Mouse (Mus musculus): ENCODE data around the gene Ing5. TPM values are rescaled to one million over a fixed set of nuclear protein-coding genes. Genes with fewer than 3 reads are reported as not detected.

Gene Ing5
- polyA plus RNA-seq (2012; rRNA removed) (14.1 and 15.1 TPM in 2 replicates), polyA plus RNA-seq (2014; fragmentation: Nextera tagmentation; extraction: Ambion mirVana) (9.9 and 11.7 TPM in 2 replicates)

DNA sequence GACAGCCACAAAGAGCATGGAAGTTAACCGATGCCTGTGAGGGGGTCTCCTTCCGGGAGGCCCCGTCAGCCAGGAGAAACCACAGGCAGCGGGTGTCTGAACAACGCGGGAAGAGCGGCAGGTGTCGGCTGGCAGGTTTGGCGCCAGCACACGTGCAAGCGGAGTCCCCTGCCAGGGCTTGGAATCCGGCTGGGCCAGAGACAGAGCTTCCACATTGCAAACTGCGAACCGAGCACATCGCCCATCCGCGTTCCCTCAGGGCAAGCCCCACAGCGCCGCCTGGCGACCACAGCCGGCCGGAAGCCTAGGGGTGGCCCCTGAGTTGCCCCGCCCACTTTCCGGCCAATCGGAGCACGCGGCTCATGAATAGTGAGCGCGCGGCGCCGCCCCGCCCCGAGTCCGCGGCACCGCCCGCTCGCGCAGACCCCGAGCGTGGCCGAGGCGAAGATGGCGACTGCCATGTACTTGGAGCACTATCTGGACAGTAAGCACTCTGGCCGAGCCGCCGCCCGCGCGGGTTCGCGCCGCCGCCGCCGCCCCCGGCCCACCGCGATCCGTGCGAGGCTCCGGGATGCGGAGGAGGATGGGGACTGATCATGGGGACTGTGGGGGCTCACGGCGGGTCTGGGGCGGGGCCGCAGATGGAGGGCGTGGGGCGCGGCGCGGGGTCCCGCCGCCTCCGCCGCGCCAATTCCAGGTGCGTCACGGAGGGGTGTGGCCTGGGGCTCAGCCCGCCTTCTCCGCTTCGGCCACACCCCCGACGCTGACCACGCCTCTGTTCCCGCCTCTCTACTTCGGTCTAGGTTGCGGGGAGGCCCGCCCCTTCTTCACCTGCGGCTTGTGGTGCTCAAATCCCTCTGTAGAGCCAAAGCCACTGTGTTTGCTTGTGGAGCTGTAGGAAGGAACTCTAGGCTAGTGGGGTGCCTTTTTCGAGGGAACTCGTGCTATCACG is at the start of gene Ing5:
TSS of gene Ing5 (plus strand) at position 410 of the 952 bp plus-strand sequence.
- H3K36me3 ChIP-seq (ENCODE audit: control insufficient read depth, insufficient read depth, low read length): peaks cover 47% of the 10 kb centered on the region
- ATAC-seq (ENCODE audit: low FRiP score, low read depth): peak; percentile 95

DNA sequence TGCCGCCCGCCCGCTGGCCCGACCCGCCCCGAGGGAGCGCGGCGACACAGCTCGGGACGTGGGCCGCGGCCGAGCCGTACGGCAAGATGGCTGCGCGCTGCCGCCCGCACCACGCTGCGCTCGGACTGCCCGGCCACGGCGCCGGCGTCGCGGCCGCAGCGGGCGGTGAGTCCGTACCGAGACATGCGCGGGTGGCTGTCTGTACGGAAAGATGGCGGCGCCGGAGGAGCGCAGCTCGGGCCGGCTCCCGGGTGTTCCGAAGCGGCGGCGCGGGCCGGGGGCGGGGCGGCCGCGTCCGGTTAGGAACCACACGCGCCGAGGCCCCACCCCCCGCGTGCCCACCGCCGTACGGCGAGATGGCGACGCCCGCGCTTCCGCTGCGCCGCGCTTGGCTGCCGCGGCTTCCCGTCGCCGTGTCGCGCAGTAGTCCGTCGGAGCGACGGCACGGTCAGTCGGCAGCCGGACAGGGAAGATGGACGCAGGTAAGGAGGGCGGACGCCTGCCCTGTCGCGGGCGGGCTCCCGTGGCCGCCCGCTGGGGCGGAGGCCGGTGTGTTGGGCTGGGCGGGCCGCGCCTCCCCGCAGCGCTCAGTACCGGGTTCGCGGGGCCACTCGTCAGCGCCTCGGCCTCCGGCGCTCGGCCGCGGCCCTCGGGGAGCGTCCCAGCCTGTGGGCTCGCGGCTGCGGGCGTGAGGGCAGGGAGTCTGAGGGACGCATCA is 49.0 kb upstream of the Ing5 start, which contains the start of gene Thap4:
TSS of gene Thap4 (minus strand) at position 292 of the 718 bp plus-strand sequence.
- Histone ChIP-seq H3K4me1 (ENCODE audit: control insufficient read depth, insufficient read depth, low read length) (peaks cover 20% of the 10 kb centered on the region), H3K27ac (replicated peaks; ENCODE audit: low read depth, low read length) (peak within 1 kb of the TSS; percentile 78), H3K9ac (ENCODE audit: low read depth, low read length, severe bottlenecking) (peak within 1 kb of the TSS; percentile 86), H3K36me3 (ENCODE audit: control insufficient read depth, insufficient read depth, low read length) (peaks cover 10% of the 10 kb centered on the region), H3K27me3 (ENCODE audit: control insufficient read depth, insufficient read depth, low read length) (no peaks in the 10 kb centered on the region), H3K4me3 (replicated peaks; ENCODE audit: low read length) (peak within 1 kb of the TSS; percentile 99), H3K9me3 (ENCODE audit: control insufficient read depth, low read length) (no peaks in the 10 kb centered on the region), H3K4me2 (replicated peaks; ENCODE audit: low read depth, low read length, severe bottlenecking) (peak within 1 kb of the TSS; percentile 74)
- TF ChIP-seq POLR2A (IDR thresholded peaks at IDR 0.05; ENCODE audit: borderline replicate concordance, extremely low read depth, insufficient read depth, insufficient read length): 0 out of 2 replicates have a peak, but pooled peaks have one; percentile 64
- DNase-seq (ENCODE audit: low spot score) (peak; percentile 92), ATAC-seq (ENCODE audit: low FRiP score, low read depth) (peak; percentile 92)
- 1% methylated on average over 77 of the region's 121 CpGs for WGBS

More for the DNA sequence above, at the start of gene Ing5:
- 5% methylated on average over 65 of the region's 94 CpGs for WGBS
- DNase-seq (ENCODE audit: low spot score): peak; percentile 95
- H3K4me3 ChIP-seq (replicated peaks; ENCODE audit: low read length): peak within 1 kb of the TSS; percentile 76
- 0 out of 2 replicates have a peak, but pooled peaks have one; percentile 60 for TF ChIP-seq POLR2A (IDR thresholded peaks at IDR 0.05; ENCODE audit: borderline replicate concordance, extremely low read depth, insufficient read depth, insufficient read length)
- H3K9ac ChIP-seq (ENCODE audit: low read depth, low read length, severe bottlenecking): peak within 1 kb of the TSS; percentile 86
- H3K9me3 ChIP-seq (ENCODE audit: control insufficient read depth, low read length): no peaks in the 10 kb centered on the region
- peak within 1 kb of the TSS; percentile 83 for H3K4me2 ChIP-seq (replicated peaks; ENCODE audit: low read depth, low read length, severe bottlenecking)
- H3K27me3 ChIP-seq (ENCODE audit: control insufficient read depth, insufficient read depth, low read length): no peaks in the 10 kb centered on the region
- H3K4me1 ChIP-seq (ENCODE audit: control insufficient read depth, insufficient read depth, low read length): peaks cover 22% of the 10 kb centered on the region
- H3K27ac ChIP-seq (replicated peaks; ENCODE audit: low read depth, low read length): peak within 1 kb of the TSS; percentile 93

DNA sequence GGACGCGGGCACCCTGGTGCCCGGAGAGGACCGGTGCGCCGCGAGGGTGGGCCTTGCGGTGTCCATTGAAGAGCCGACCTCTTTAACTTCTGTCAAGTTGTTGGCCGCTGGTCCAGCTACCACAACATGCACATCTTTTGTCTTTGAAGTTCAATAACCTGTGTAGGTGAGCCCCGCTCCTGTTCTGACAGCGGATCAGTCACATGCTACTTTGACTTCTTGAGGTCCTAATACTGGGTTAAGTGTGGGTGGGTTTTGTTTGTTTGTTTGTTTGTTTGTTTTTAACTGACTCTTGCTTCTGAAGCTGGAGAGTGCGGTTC is 48.5 kb upstream of the Ing5 start:
- Histone ChIP-seq H3K9ac (ENCODE audit: low read depth, low read length, severe bottlenecking) (peak overlapping the region; percentile 86), H3K4me1 (ENCODE audit: control insufficient read depth, insufficient read depth, low read length) (peaks cover 20% of the 10 kb centered on the region), H3K27me3 (ENCODE audit: control insufficient read depth, insufficient read depth, low read length) (no peaks in the 10 kb centered on the region), H3K27ac (replicated peaks; ENCODE audit: low read depth, low read length) (peak overlapping the region; percentile 78), H3K36me3 (ENCODE audit: control insufficient read depth, insufficient read depth, low read length) (peaks cover 4% of the 10 kb centered on the region), H3K4me3 (replicated peaks; ENCODE audit: low read length) (peak overlapping the region; percentile 99), H3K9me3 (ENCODE audit: control insufficient read depth, low read length) (no peaks in the 10 kb centered on the region), H3K4me2 (replicated peaks; ENCODE audit: low read depth, low read length, severe bottlenecking) (peak overlapping the region; percentile 74)
- under 1% methylated on average over 13 of the region's 13 CpGs for WGBS
- TF ChIP-seq POLR2A (IDR thresholded peaks at IDR 0.05; ENCODE audit: borderline replicate concordance, extremely low read depth, insufficient read depth, insufficient read length): no peak
- no peak for ATAC-seq (ENCODE audit: low FRiP score, low read depth)
- DNase-seq (ENCODE audit: low spot score): no peak

DNA sequence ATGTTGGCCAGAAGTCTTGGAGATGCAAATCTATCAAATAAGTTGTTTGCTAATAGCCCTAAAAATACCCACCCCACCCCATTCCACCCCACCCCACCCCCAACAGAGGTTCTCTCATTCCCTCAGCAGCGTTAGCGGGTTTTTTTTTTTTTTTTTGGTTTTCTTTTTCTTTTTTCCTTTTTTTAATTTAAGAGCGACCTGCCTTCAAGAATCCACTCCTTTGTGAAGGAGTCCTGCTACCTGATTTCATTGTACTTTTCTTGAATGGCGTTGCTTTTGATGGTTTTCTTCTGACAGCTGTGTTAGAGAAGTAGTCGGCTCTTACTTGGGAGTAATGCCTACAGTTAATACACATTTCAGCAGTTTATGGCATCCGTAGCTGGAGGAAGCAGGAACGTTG is 48.1 kb upstream of the Ing5 start:
- H3K27me3 ChIP-seq (ENCODE audit: control insufficient read depth, insufficient read depth, low read length): no peaks in the 10 kb centered on the region
- no peak for TF ChIP-seq POLR2A (IDR thresholded peaks at IDR 0.05; ENCODE audit: borderline replicate concordance, extremely low read depth, insufficient read depth, insufficient read length)
- ATAC-seq (ENCODE audit: low FRiP score, low read depth) (no peak), DNase-seq (ENCODE audit: low spot score) (no peak)
- H3K4me2 ChIP-seq (replicated peaks; ENCODE audit: low read depth, low read length, severe bottlenecking): peak overlapping the region; percentile 74
- H3K36me3 ChIP-seq (ENCODE audit: control insufficient read depth, insufficient read depth, low read length): peaks cover under 1% of the 10 kb centered on the region; the same call in 1 of the 2 replicates
- no peaks in the 10 kb centered on the region for H3K9me3 ChIP-seq (ENCODE audit: control insufficient read depth, low read length)
- H3K4me3 ChIP-seq (replicated peaks; ENCODE audit: low read length): peak overlapping the region; percentile 99
- H3K27ac ChIP-seq (replicated peaks; ENCODE audit: low read depth, low read length): no peak overlapping the region
- WGBS: 16% methylated on average over 7 of the region's 7 CpGs
- H3K9ac ChIP-seq (ENCODE audit: low read depth, low read length, severe bottlenecking): peak overlapping the region; percentile 86
- peaks cover 20% of the 10 kb centered on the region for H3K4me1 ChIP-seq (ENCODE audit: control insufficient read depth, insufficient read depth, low read length)

DNA sequence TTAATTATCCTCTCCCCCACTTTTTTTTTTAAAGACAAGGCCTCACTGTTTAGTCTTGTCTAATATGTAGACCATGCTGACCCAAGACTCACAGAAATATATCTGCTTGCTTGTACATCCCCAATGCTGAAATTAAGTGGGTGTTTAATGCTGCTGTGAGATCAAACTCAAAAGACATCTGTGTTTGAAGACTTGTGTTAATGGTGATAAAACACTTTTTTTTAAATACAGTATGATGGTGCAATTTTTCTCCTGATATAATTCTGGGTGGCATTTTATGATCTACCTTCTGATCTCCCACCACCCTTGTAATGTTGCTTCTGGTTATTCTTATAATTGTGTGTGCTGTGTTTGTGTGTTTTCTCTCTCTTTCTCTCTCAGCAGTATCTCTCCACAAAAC is 47.6 kb upstream of the Ing5 start:
- no peak overlapping the region for H3K4me2 ChIP-seq (replicated peaks; ENCODE audit: low read depth, low read length, severe bottlenecking)
- no peak for TF ChIP-seq POLR2A (IDR thresholded peaks at IDR 0.05; ENCODE audit: borderline replicate concordance, extremely low read depth, insufficient read depth, insufficient read length)
- DNase-seq (ENCODE audit: low spot score) (no peak), ATAC-seq (ENCODE audit: low FRiP score, low read depth) (no peak)
- H3K36me3 ChIP-seq (ENCODE audit: control insufficient read depth, insufficient read depth, low read length): no peaks in the 10 kb centered on the region
- no peaks in the 10 kb centered on the region for H3K9me3 ChIP-seq (ENCODE audit: control insufficient read depth, low read length)
- no peak overlapping the region for H3K4me3 ChIP-seq (replicated peaks; ENCODE audit: low read length)
- H3K27ac ChIP-seq (replicated peaks; ENCODE audit: low read depth, low read length): no peak overlapping the region
- no peak overlapping the region for H3K9ac ChIP-seq (ENCODE audit: low read depth, low read length, severe bottlenecking)
- H3K27me3 ChIP-seq (ENCODE audit: control insufficient read depth, insufficient read depth, low read length): no peaks in the 10 kb centered on the region
- H3K4me1 ChIP-seq (ENCODE audit: control insufficient read depth, insufficient read depth, low read length): peaks cover 20% of the 10 kb centered on the region

All from limb, embryonic 14.5 days (tissue).